Mouse (Mus musculus): Measurements from ENCODE around the gene Zfp618.

The Zfp618 gene

GRCm38 (mm10) chr4:63068499-63069175, 103.3 kb downstream of the Zfp618 start:
- no peak for DNase-seq (ENCODE audit: low spot score)

DNA sequence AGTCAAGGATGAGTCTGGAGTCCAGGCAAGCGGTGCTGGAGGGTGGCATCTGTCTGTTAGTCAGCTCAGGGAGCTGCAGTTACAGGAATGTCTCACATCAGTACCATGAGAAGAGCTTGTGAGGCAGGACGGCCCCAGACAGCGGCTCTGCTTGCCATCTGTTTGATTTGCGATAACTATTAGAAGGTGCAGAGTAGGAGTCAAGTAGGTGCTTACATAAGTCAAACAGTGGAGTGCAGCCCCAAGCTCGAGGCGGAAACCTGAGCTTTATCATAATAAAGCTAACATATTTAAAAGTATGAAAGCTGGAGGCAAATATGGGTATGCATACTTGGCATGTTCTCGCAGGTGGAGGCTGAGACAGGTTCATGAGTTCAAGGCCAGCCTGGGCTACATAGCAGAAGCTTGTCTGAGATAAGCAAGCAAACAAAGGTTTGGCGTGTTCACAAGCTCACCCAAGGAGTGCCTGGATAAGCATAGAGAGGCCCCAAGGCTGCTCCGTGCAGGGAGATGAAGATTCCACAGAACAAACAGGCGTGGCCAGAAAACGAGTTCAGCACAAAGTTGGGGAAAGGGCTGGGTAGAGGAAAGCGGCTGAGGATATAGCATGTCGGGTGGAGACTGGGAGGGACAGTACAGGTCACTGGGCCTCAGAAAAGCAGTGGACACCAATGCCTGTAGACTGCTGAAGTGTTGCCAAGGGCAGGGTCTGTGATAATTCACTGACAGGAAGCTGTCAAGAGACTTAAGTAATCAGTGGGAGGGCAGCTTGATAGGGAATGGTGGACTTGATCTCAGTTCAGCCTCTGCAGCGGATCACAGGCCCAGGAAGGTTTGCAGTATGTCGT, 106.3 kb downstream of the Zfp618 start:
- DNase-seq (ENCODE audit: low spot score) = no peak

DNA sequence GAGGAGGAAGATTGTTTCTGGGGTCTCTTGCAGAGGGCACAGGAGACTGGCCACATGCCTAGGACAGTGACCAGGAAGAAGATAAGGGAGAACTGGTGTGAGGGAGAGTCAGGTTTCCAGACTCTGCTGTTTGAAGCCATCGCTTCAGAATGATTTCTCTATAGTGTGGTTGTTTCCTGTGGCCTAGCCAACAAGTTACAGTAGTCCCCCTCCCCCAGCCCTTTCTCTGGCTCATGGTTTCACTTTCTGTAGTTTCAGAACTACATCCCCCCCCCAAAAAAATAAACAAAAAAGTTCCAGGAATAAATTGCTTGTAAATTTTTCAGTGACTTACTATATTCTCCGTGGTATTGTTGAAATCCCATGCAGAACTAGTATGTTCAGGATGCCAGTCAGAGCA, 107.8 kb downstream of the Zfp618 start:
- DNase-seq (ENCODE audit: low spot score) = no peak

GRCm38 (mm10) chr4:63079159-63079558, 113.8 kb downstream of the Zfp618 start:
- DNase-seq (ENCODE audit: low spot score) = no peak

DNA sequence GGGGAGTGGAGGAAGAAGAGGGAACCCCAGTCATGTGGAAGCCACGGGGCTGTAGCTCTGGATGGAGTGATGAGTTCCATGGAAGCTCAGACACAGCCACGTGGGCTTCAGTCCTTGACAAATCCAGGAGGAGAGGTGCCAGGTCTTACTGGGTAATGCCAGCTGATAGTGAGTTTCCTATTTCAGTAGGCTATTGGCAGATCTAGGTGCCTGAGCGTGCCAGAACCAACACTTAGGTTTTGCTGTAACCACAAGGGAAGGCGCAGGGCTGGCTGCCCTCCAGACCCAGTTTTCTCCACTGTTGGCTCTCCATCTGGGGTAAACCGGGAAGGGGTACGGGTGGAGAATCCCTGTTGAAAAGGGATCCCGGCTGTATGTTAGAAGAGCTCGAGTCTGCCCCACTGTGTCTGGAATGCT, 119.1 kb downstream of the Zfp618 start:
- no peak for DNase-seq (ENCODE audit: low spot score)

DNA sequence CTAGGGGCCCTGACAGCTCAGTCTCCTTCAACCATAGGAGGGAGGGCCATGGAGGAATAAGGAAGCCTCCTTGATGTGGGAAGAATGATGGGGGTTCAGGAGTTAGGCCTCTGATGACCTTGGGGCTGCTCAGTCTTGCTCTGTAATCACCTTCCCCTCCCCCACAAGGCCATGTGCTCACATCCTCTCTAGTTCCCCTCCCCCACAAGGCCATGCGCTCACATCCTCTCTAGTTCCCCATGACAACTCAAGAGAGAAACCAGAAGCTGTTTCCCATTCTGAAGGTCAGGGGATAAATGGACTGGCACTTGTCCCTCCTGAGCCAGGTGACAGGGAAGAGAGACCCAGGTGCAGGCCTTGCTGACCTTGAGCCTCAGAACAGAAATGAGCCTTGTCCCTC, 124.1 kb downstream of the Zfp618 start:
- DNase-seq (ENCODE audit: low spot score) = no peak

DNA sequence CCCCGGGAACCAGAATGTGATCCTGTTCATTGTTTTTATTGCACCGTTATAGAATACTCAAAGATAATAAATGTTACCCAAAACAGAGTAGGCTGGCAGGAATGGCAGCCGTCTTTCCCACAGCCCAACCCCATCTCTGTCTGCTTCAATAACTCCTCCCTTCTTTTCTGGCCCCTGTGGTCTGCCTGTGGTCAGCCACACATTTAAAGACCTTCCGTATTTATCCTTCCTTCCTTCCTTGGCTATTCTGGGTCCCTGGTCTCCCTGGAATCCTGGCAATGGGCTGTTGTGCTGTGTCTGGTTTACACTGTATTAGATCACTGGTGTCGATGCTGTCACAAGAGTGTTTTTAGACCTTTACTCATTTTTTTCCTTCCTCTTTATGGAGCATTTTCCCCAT, 125.8 kb downstream of the Zfp618 start:
- no peak for DNase-seq (ENCODE audit: low spot score)

GRCm38 (mm10) chr4:63097603-63098002, 132.2 kb downstream of the Zfp618 start:
- no peak for DNase-seq (ENCODE audit: low spot score)

GRCm38 (mm10) chr4:63100478-63100877, 135.1 kb downstream of the Zfp618 start:
- DNase-seq (ENCODE audit: low spot score) = no peak

- DNase-seq (ENCODE audit: low spot score) = no peak
Measured at GRCm38 (mm10) chr4:63102025-63102424, 136.7 kb downstream of the Zfp618 start.

DNA sequence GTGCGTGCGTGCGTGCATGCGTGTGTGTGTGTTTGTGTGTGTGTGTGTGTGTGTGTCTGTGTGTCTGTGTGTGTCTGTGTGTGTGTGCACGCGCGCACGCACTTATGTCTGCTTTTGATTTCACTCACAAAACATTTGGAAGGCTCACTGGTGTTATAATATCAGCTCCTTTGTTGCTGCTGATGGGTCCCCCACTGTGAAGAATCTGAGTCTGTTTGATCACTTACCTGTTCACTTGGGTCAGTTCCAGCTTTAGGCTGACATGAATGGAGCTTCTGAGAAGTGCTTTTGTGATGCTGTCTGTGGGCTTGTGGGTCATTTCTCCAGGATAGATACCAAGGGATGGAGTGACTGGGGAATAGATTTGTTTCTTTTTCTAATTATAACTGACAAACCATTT, 140.3 kb downstream of the Zfp618 start:
- DNase-seq (ENCODE audit: low spot score) = no peak

GRCm38 (mm10) chr4:63118639-63119437, 153.5 kb downstream of the Zfp618 start:
- peak; percentile 40 for DNase-seq (ENCODE audit: low spot score)

GRCm38 (mm10) chr4:63124861-63125466, 159.6 kb downstream of the Zfp618 start:
- DNase-seq (ENCODE audit: low spot score) = no peak

- DNase-seq (ENCODE audit: low spot score) = no peak
Measured at GRCm38 (mm10) chr4:63129891-63130624, 164.7 kb downstream of the Zfp618 start.

DNA sequence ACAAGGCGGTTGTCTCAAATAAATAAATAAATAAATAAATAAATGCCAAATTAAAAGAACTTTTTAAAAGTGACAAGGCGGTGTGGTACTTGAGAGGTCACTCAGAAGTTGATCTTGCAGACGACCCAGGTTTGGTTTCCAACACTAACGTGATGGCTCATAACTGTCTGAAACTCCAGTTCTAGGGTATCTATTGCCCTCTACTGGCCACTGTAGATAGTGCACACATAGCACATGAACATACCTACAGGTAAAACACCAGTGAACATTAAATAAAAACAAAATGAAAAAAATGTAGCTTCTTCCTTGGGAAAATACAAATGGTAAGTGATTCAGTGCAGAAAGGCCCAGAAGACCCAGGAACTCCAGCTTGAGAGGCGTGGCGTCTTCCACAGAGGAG, 181.9 kb downstream of the Zfp618 start:
- no peak for DNase-seq (ENCODE audit: low spot score)

GRCm38 (mm10) chr4:63151127-63151526, 185.8 kb downstream of the Zfp618 start:
- DNase-seq (ENCODE audit: low spot score) = no peak

DNA sequence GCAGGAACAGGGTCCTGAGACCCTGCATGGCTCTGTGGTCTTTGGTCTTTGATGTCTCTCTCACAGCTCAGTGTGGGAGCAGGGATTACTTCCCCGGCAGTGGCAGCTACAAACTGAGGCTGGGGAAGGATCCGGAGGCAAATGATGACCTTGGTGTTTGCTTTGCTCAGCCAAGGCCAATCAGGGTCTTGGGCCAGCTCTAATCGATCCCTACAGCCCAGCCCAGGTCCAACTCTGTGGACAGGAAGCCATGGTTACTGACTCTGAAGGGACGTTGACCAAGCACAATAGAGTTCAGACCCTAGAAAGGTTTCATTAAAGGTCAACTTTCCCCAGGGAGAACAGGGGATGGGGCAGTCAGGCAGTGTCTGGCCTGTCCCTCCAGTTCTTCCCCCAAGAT, 188.7 kb downstream of the Zfp618 start:
- no peak for DNase-seq (ENCODE audit: low spot score)

DNA sequence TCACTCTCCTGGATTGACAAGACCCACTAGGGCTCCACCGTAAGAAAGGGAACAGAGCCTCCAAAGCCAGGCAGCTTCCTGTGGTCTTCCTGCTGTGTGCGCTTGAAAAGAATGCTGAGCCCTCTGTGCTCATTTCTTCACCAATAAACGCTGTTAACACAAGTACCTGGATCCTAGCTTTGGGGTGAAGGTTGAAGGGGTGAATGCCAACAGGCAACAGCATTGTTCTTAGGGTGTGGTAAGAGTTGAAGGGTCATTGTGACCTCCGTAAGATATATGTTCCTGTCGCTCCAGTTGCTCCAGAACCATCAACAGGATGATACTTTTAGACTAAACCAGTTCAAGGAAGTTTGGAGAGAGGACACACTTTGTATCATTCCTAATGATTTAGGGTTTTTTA, 189.3 kb downstream of the Zfp618 start, which contains the start of gene Ambp:
Ambp (minus strand) TSS at position 101 of the 400 bp plus-strand sequence.
- DNase-seq (ENCODE audit: low spot score) = no peak

DNA sequence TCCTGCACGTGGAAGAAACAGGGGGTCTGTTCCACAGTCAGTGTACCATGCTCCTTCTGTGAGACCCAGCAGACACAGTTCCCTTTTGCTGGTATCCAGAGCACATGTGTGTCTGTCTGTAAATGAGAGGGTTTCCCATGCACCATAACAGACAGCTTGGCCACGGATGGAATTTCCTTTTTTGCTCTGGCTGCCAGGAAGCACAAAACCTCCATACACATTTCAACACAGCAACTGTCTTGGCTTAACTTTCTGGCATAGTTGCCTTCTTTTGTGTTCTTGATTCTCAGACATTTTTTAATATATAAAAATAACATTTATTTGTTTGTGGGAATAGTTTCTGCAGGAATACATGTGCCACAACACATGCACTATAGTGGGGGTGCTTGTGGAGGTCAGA, 190.2 kb downstream of the Zfp618 start:
- DNase-seq (ENCODE audit: low spot score) = no peak

GRCm38 (mm10) chr4:63156726-63157634, 191.6 kb downstream of the Zfp618 start:
- no peak for DNase-seq (ENCODE audit: low spot score)
